Mouse (Mus musculus) forebrain, embryonic 14.5 days (tissue): ENCODE data around the gene Zfp949. TPM values are rescaled to one million over a fixed set of nuclear protein-coding genes. Genes with fewer than 3 reads are reported as not detected.

Experiments
- polyA plus RNA-seq: library from polyadenylated mRNA; unstranded; fragments of >200 nt; fragmentation: Nextera tagmentation; extraction: Ambion mirVana; gene quantifications from 2 replicates; pipeline ENCODE4 v1.2.1, GENCODE M21; 2014

Zfp949 gene
- polyA plus RNA-seq, 1 experiment from 2014 or later = 11.8 TPM

Other genes starting within 250 kb of the Zfp949 start
- 0.48 and 0.94 TPM in 2 replicates for gene Nt5e, start 220.8 kb upstream of the Zfp949 start, polyA plus RNA-seq
- gene Snx14, start 109.1 kb upstream of the Zfp949 start, polyA plus RNA-seq = 22.1 and 25.1 TPM in 2 replicates
- 0.50 and 0.89 TPM in 2 replicates for gene Gm20537, start 91.4 kb upstream of the Zfp949 start, polyA plus RNA-seq
- gene Syncrip, start 65.4 kb upstream of the Zfp949 start, polyA plus RNA-seq = 139 and 157 TPM in 2 replicates
- gene Trim43a, start 32.9 kb downstream of the Zfp949 start, polyA plus RNA-seq = 0.11 TPM in 2 replicates
- 32.0 and 35.2 TPM in 2 replicates for gene Mthfsl, start 172.3 kb downstream of the Zfp949 start, polyA plus RNA-seq
- gene Bcl2a1d, start 183.9 kb downstream of the Zfp949 start, polyA plus RNA-seq = not detected in 2 replicates